Mouse (Mus musculus) liver, adult 2 months (tissue): ENCODE data around the gene Cdh12.

Experiments
- CTCF ChIP-seq: fragments of 200-500 bp; IDR thresholded peaks from 2 replicates; pipeline ENCODE4 v1.5.1; 2011; ENCODE audit warnings: low read depth, low read length, control low read depth
- POLR2A ChIP-seq: fragments of 200-500 bp; IDR thresholded peaks from 2 replicates; pipeline ENCODE4 v1.6.1; 2011; ENCODE audit warnings: low read length, control low read depth; ENCODE audit not compliant: insufficient read depth; ENCODE audit errors: extremely low read depth

DNA sequence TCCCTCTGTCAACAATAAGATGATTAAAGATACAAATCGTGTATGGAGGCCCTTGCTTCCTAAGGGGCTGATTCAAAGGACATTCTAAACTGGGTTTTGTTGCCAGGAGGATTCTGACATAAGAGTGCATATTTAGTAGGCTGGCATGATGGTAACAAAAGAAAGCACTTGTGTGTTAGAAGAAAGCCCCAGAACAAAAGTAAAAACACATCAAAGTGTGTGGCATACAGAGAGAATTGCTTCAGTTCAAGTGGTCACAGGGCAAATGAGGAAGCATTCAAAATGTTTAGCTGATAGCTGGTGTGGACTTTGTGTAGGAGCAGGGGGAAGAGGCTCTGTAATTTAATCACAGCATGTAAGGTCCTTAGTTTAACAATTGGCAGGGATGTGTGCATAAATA is 559.4 kb downstream of the Cdh12 start:
- no peak for TF ChIP-seq POLR2A
- TF ChIP-seq CTCF, result no peak
